Mouse (Mus musculus) hindbrain, embryonic 11.5 days (tissue): ENCODE results near the gene Npas3. TPM values are rescaled to one million over a fixed set of nuclear protein-coding genes. Genes with fewer than 3 reads are reported as not detected.

ENCODE experiments used
- ATAC-seq: fragments of 200-750 bp; cut with Nextera tagmentation; 2 replicates; pipeline ENCODE4 v1.8.0; 2017; ENCODE audit warnings: mild to moderate bottlenecking, moderate TSS enrichment, moderate library complexity; ENCODE audit not compliant: low FRiP score
- DNase-seq: peaks from one replicate; pipeline ENCODE4 v3.0.0-alpha.2; 2015; ENCODE audit warnings: low spot score
- H3K27ac ChIP-seq: fragments of 300-500 bp; sonication (generic); 2 replicates; pipeline ENCODE4 v1.5.1; 2014; ENCODE audit warnings: mild to moderate bottlenecking, low read depth, low read length
- H3K27me3 ChIP-seq: fragments of 300-500 bp; sonication (generic); 2 replicates; pipeline ENCODE4 v1.6.1; 2014; ENCODE audit warnings: mild to moderate bottlenecking, low read length, moderate library complexity, mixed read lengths; ENCODE audit not compliant: control insufficient read depth, insufficient read depth
- H3K36me3 ChIP-seq: fragments of 300-500 bp; sonication (generic); 2 replicates; pipeline ENCODE4 v1.6.1; 2014; ENCODE audit warnings: mild to moderate bottlenecking, low read length, moderate library complexity, mixed read lengths; ENCODE audit not compliant: control insufficient read depth, insufficient read depth
- H3K4me1 ChIP-seq: fragments of 300-500 bp; sonication (generic); replicated peaks from 2 replicates; pipeline ENCODE4 v1.6.1; 2014; ENCODE audit warnings: low read length, mixed read lengths; ENCODE audit not compliant: control insufficient read depth, insufficient read depth
- H3K4me2 ChIP-seq: fragments of 300-500 bp; sonication (generic); replicated peaks from 2 replicates; pipeline ENCODE4 v1.6.1; 2014; ENCODE audit warnings: mild to moderate bottlenecking, low read depth, low read length
- H3K4me3 ChIP-seq: fragments of 300-500 bp; sonication (generic); 2 replicates; pipeline ENCODE4 v1.5.1; 2014; ENCODE audit warnings: low read depth, low read length
- H3K9ac ChIP-seq: fragments of 300-500 bp; sonication (generic); 2 replicates; pipeline ENCODE4 v1.6.1; 2014; ENCODE audit warnings: low read depth, low read length
- H3K9me3 ChIP-seq: fragments of 300-500 bp; sonication (generic); 2 replicates; pipeline ENCODE4 v1.6.1; 2016; ENCODE audit warnings: low read length; ENCODE audit not compliant: control insufficient read depth
- WGBS: fragments of 180-500 bp; shearing (Covaris S2); extraction: QIAGEN DNeasy Blood & Tissue Kit; methylation state at CpG from one replicate; pipeline ENCODE4 v1.1.7; 2014; 5-methylcytosine and 5-hydroxymethylcytosine counted together
- polyA plus RNA-seq: library from polyadenylated mRNA; unstranded; fragments of >200 nt; fragmentation: Nextera tagmentation; extraction: Ambion mirVana; gene quantifications from 2 replicates; pipeline ENCODE4 v1.2.1, GENCODE M21; 2014

The Npas3 gene
- polyA plus RNA-seq, 1 experiment from 2014 or later = 19.7 TPM

DNA sequence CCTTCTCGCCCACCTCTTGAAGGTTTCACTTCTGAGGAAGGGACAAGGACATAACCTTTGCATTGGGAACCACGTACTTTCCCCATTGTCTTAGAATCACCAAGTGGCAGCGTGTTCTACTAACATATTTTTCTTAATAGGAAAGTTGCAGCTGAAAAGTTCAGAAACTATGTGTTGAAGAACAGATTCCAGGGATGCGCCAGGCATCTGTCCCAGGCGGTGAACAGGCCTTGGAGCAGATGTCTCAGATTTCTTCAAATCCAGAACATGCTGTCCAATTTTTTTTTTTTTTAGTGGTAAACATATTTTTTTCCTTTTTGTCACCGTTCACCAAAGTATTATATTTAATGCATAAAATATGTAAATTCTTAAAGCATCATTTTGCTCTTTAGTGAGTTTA, 553.4 kb downstream of the Npas3 start:
- Histone ChIP-seq H3K36me3 (no peaks in the 10 kb centered on the region), H3K9ac (no peak overlapping the region), H3K27me3 (no peaks in the 10 kb centered on the region), H3K4me3 (no peak overlapping the region), H3K27ac (no peak overlapping the region), H3K4me1 (no peaks in the 10 kb centered on the region), H3K9me3 (no peaks in the 10 kb centered on the region), H3K4me2 (no peak overlapping the region)
- no peak for ATAC-seq
- WGBS = 85% methylated on average over 6 of the region's 6 CpGs
- no peak for DNase-seq

DNA sequence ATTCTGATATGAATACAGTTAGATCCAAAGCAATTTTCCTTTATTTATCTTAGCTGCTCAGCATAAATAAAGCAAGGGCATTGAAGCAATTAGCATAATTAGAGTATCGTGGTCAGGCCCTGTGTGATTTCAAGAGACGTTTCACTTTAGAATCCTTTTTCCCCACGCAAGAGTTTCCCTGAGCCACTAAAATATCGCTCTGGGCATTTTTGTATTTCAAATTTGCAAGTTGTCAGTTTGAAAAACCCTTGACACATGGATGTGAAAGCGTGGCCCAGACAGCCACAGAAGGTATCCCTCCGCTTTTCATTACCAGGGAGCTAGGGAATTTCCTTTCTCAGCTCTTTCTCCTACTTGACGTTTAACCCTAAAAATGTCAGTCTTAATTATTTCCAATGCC, 553.9 kb downstream of the Npas3 start:
- Histone ChIP-seq H3K9me3 (no peaks in the 10 kb centered on the region), H3K9ac (no peak overlapping the region), H3K4me3 (no peak overlapping the region), H3K27me3 (no peaks in the 10 kb centered on the region), H3K27ac (no peak overlapping the region), H3K4me1 (no peaks in the 10 kb centered on the region), H3K4me2 (no peak overlapping the region), H3K36me3 (no peaks in the 10 kb centered on the region)
- ATAC-seq (no peak), DNase-seq (no peak)
- WGBS = 66% methylated on average over 7 of the region's 7 CpGs

DNA sequence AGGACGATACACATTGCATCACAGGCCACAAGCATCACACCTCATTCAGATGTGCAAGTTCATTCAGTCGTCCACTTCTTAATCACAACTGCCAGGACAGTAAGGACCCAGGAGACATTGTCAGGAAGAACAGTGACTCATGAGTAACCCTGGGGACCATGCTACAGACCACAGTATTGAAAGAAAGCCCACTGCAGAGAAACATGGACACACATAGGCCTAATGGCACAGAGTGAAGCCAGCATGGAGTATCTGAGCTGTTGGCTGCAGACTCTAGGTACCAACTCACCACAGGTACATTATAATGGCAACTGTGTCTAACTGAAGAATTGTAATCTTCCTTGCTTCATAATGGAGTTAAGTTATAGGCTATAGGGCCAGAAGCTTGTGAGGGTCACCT, 561.6 kb downstream of the Npas3 start:
- no peak overlapping the region for H3K4me3 ChIP-seq
- no peak overlapping the region for H3K27ac ChIP-seq
- H3K27me3 ChIP-seq = no peaks in the 10 kb centered on the region
- no peak overlapping the region for H3K4me2 ChIP-seq
- no peaks in the 10 kb centered on the region for H3K4me1 ChIP-seq
- no peaks in the 10 kb centered on the region for H3K9me3 ChIP-seq
- 93% methylated on average over 2 of the region's 2 CpGs for WGBS
- H3K9ac ChIP-seq = no peak overlapping the region
- ATAC-seq = no peak
- no peak for DNase-seq
- no peaks in the 10 kb centered on the region for H3K36me3 ChIP-seq

DNA sequence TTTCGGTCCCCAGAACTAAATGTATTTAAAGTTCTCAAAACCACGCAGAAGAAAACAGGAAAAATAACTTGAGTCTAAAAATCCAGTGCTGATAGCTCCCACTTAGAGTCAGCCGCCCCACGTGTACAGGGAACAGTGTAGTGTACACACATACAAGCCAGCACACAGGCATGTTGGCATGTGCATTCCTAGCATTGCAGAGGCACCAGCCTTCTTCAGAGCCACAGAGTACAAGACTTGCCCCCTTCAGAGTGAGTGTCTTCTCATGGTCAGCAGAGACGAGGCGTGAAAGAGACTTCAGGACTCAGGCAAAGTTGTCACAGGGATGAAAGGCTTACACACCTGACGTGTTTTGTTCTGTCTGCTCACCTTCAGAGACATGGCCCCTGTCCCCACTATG, 565.8 kb downstream of the Npas3 start:
- Histone ChIP-seq H3K9ac (no peak overlapping the region), H3K4me3 (no peak overlapping the region), H3K27ac (no peak overlapping the region), H3K27me3 (no peaks in the 10 kb centered on the region), H3K36me3 (no peaks in the 10 kb centered on the region), H3K9me3 (no peaks in the 10 kb centered on the region), H3K4me2 (no peak overlapping the region), H3K4me1 (no peaks in the 10 kb centered on the region)
- WGBS = 88% methylated on average over 7 of the region's 7 CpGs
- DNase-seq (no peak), ATAC-seq (no peak)

DNA sequence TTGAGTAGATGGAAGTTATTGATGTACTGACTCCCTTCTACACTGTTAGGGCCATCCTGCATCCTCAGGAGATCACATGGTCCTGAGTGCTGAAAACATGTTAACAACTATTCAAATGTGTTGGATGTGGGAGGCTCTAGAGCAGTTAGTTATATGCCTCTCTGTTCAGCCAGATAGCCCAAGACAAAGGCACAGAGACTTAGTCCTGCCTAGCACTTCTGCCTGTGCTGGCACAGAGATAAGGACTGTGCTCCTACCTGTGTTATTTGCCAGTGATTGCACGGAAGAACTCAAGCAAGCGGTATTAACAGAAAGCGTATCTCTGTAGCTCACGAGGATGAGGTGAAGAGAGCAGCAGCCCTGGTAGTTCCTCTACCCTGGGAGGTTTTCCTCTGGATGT, 571.5 kb downstream of the Npas3 start:
- 89% methylated on average over 4 of the region's 4 CpGs for WGBS
- no peak overlapping the region for H3K4me3 ChIP-seq
- no peaks in the 10 kb centered on the region for H3K36me3 ChIP-seq
- no peaks in the 10 kb centered on the region for H3K4me1 ChIP-seq
- H3K27ac ChIP-seq = no peak overlapping the region
- no peak overlapping the region for H3K9ac ChIP-seq
- DNase-seq (no peak), ATAC-seq (no peak)
- H3K9me3 ChIP-seq = no peaks in the 10 kb centered on the region
- H3K4me2 ChIP-seq = no peak overlapping the region
- H3K27me3 ChIP-seq = no peaks in the 10 kb centered on the region

DNA sequence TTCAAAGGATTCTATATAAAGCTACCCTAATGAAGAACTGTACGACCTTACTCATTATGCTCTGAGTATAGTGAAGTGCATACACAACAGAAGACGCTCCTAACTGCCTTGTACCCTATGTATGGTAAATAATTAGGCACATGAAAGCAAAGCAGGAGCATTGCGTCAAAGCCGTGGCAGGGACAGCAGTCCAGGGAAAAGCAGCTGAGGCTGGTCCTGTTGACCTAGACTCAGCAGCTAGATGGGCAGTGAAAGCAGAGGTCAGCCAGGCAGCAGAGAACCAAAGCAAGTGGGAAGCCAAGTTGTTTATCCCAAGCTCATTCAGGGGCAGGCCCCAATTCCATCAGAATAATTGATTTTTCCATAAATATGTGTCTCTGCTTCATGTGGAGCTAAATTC, 574.4 kb downstream of the Npas3 start:
- Histone ChIP-seq H3K9me3 (no peaks in the 10 kb centered on the region), H3K4me1 (no peaks in the 10 kb centered on the region), H3K4me3 (no peak overlapping the region), H3K36me3 (no peaks in the 10 kb centered on the region), H3K27me3 (no peaks in the 10 kb centered on the region), H3K9ac (no peak overlapping the region), H3K27ac (no peak overlapping the region), H3K4me2 (no peak overlapping the region)
- WGBS = 73% methylated on average over 4 of the region's 4 CpGs
- ATAC-seq (no peak), DNase-seq (no peak)

DNA sequence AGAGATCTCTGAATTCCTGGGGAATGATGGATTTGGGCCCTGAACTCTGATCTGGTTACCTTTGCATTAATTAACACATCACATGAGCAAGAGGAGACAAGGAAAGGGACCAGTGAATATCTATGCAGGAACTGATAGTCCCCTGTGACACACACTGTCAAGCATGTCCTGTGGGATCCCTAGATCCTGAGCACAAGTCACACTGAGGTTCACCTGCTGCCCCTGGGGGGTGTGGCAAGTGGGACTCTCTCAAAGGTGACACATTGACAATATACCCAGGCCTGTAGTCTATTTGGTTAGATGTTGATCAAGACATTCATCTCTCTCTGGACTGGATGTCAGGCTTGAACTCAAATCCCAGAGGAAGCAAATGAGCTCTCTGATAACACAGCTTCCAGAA, 576.8 kb downstream of the Npas3 start:
- ATAC-seq = no peak
- H3K9me3 ChIP-seq = no peaks in the 10 kb centered on the region
- no peaks in the 10 kb centered on the region for H3K27me3 ChIP-seq
- H3K4me3 ChIP-seq = no peak overlapping the region
- H3K4me2 ChIP-seq = no peak overlapping the region
- no peaks in the 10 kb centered on the region for H3K4me1 ChIP-seq
- no peak for DNase-seq
- H3K36me3 ChIP-seq = no peaks in the 10 kb centered on the region
- H3K9ac ChIP-seq = no peak overlapping the region
- H3K27ac ChIP-seq = no peak overlapping the region

DNA sequence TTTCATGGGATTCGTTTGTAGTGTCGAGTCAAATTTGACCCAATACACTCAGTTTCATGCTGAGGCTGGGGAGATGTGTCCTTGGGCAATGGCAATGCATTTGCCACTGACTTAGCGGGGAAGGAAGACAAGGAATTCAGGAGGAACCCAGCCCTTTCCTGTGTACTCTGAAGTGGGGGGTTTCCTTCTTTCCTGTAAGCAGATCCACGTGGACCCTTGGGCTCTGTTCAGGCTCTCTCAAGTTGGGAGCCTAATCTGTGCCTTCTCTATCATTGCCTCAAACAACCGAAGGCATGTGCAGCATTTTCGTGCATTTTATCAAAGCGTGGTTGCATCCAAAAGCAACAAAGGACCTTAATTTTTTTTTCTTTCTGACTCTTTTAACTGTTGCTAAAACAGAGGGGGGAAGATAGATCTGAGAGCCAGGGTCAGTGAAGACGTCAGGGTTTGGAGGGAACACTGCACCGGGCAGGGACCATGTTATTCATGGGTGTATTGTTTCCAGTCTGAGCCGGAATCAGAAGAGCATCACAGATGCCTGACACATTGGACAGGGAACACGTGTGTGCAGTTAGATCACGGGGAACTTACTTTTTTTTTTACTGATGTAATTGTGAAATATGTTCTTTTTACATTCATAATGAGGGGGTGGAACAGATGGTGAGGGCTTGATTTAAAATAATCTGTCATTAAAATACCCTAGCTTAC, 577.6 kb downstream of the Npas3 start:
- Histone ChIP-seq H3K36me3 (no peaks in the 10 kb centered on the region), H3K4me2 (no peak overlapping the region), H3K9ac (no peak overlapping the region), H3K27ac (no peak overlapping the region), H3K4me3 (no peak overlapping the region), H3K27me3 (no peaks in the 10 kb centered on the region), H3K9me3 (no peaks in the 10 kb centered on the region), H3K4me1 (no peaks in the 10 kb centered on the region)
- ATAC-seq (no peak), DNase-seq (no peak)
- WGBS = 73% methylated on average over 12 of the region's 12 CpGs

DNA sequence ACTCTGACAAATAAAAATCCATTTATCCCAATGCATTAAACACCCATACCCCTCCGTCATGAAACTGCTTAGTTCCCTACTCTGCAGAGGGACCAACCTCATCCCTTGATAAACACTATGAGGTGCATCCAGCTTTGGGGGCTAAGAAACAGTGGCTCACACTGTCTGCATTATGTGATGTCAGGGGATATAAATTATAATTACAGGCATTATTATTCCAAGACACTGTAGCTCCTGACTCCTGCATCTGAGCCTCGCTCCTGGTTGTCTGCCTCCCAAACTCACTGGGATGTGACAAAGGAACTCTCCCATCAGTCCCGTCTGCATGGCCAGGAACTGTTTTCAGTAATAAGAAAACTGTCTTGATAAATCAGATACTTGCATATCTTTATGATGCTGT, 578.3 kb downstream of the Npas3 start:
- Histone ChIP-seq H3K4me1 (no peaks in the 10 kb centered on the region), H3K36me3 (no peaks in the 10 kb centered on the region), H3K27me3 (no peaks in the 10 kb centered on the region), H3K9me3 (no peaks in the 10 kb centered on the region), H3K4me2 (no peak overlapping the region), H3K4me3 (no peak overlapping the region), H3K9ac (no peak overlapping the region), H3K27ac (no peak overlapping the region)
- no peak for ATAC-seq
- WGBS = 69% methylated on average over 3 of the region's 3 CpGs
- DNase-seq = no peak
